Mouse (Mus musculus) intestine, embryonic 15.5 days (tissue): ENCODE results near the gene Pitpnc1. TPM values are rescaled to one million over a fixed set of nuclear protein-coding genes. Genes with fewer than 3 reads are reported as not detected.

ENCODE experiments used
- ATAC-seq: fragments of 200-750 bp; cut with Nextera tagmentation; 2 replicates; pipeline ENCODE4 v1.8.0; 2017; ENCODE audit warnings: moderate TSS enrichment, moderate library complexity
- H3K27ac ChIP-seq: fragments of 300-500 bp; sonication (generic); 2 replicates; pipeline ENCODE4 v1.5.1; 2015; ENCODE audit warnings: mild to moderate bottlenecking, inconsistent platforms
- H3K27me3 ChIP-seq: fragments of 300-500 bp; sonication (generic); replicated peaks from 2 replicates; pipeline ENCODE4 v1.6.1; 2015; ENCODE audit warnings: inconsistent platforms
- H3K36me3 ChIP-seq: fragments of 300-500 bp; sonication (generic); 2 replicates; pipeline ENCODE4 v1.6.1; 2015; ENCODE audit warnings: inconsistent platforms
- H3K4me1 ChIP-seq: fragments of 300-500 bp; sonication (generic); replicated peaks from 2 replicates; pipeline ENCODE4 v1.6.1; 2015; ENCODE audit warnings: inconsistent platforms
- H3K4me2 ChIP-seq: fragments of 300-500 bp; sonication (generic); replicated peaks from 2 replicates; pipeline ENCODE4 v1.6.1; 2015; ENCODE audit warnings: mild to moderate bottlenecking, inconsistent platforms
- H3K4me3 ChIP-seq: fragments of 300-500 bp; sonication (generic); replicated peaks from 2 replicates; pipeline ENCODE4 v1.5.1; 2015; ENCODE audit warnings: inconsistent platforms
- H3K9ac ChIP-seq: fragments of 300-500 bp; sonication (generic); 2 replicates; pipeline ENCODE4 v1.6.1; 2015; ENCODE audit warnings: inconsistent platforms
- H3K9me3 ChIP-seq: fragments of 300-500 bp; sonication (generic); 2 replicates; pipeline ENCODE4 v1.6.1; 2016; ENCODE audit warnings: inconsistent platforms
- WGBS: fragments of 180-500 bp; shearing (Covaris S2); methylation state at CpG from one replicate; pipeline ENCODE4 v1.1.7; 2015; 5-methylcytosine and 5-hydroxymethylcytosine counted together
- polyA plus RNA-seq: library from polyadenylated mRNA; unstranded; fragments of >200 nt; fragmentation: Nextera tagmentation; extraction: Ambion mirVana; gene quantifications from 2 replicates; pipeline ENCODE4 v1.2.1, GENCODE M21; 2015

The Pitpnc1 gene
- polyA plus RNA-seq, 1 experiment from 2014 or later = 14.2 TPM

DNA sequence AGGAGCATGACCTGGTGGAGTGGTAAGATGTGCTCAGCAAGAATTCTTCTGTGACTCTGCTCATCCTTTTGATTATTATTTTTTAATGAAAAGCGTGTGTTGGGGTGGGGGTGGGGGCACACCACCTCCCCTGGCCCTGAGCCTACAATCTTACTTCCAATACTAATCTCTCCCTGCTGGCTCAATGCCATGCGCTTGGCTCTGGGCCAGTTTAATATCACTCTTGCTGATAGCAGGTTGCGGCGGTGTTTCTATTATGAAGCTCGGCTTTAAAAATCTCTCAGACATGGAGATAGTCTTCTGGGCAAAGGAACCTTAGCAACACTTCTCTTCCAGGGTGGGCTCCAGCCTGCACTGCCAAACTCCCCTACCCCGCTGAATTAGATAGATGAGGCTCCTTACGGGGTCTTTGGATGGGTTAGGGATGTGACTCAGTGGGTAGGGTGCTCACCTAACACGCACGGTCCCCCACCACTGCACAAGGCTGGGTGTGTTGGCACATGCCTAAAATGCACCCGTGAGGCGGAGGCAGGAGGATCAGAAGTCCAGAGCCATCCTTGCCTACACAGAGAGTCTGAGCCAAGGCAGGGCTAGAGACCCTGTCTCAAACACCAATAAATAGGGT, 198.0 kb downstream of the Pitpnc1 start:
- no peak overlapping the region for H3K9ac ChIP-seq
- H3K27me3 ChIP-seq = no peaks in the 10 kb centered on the region
- H3K27ac ChIP-seq = no peak overlapping the region
- H3K36me3 ChIP-seq = no peaks in the 10 kb centered on the region
- H3K4me3 ChIP-seq = no peak overlapping the region
- peak; percentile 55 for ATAC-seq
- H3K4me1 ChIP-seq = peaks cover 14% of the 10 kb centered on the region
- H3K4me2 ChIP-seq = no peak overlapping the region
- WGBS = 57% methylated on average over 11 of the region's 11 CpGs
- no peaks in the 10 kb centered on the region; the same call in 1 of the 2 replicates for H3K9me3 ChIP-seq

DNA sequence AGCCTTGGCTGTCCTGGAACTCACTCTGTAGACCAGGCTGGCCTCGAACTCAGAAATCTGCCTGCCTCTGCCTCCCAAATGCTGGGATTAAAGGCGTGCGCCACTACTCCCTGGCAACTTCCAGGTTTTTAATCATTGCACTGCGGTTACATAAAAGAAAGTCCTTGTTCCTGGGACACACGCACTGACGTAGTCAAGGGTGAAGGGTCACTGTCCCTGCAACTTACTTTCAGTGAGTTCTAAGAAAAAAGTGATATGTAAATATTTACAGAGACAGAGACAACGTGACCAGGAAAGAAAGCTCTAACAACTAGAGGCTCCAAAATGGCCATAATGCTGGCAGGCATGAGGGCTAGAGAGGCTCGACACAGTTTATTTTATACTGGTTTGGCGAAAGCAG, 199.9 kb downstream of the Pitpnc1 start:
- Histone ChIP-seq H3K9me3 (no peaks in the 10 kb centered on the region; the same call in 1 of the 2 replicates), H3K36me3 (no peaks in the 10 kb centered on the region), H3K9ac (no peak overlapping the region), H3K27me3 (no peaks in the 10 kb centered on the region), H3K4me2 (no peak overlapping the region), H3K27ac (no peak overlapping the region), H3K4me1 (peaks cover 6% of the 10 kb centered on the region), H3K4me3 (no peak overlapping the region)
- 62% methylated on average over 9 of the region's 9 CpGs for WGBS
- ATAC-seq = no peak

DNA sequence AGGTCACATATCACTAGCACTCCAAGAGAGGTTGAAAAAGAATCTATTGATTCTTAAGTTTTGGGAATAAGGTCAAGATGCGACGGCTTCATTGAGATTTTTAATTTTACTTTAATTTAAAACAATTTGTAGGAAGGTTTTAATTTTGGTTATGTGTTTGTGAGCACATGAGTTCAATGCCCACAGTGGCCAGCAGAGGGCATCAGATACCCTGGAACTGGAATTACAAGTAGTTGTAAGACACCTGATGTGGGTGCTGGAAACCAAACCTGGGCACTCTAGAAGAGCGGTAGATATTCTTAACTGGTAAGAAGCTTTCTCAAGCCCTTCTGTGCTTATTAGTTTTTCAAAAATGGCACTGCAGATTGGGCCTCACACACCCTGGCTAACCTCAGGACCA, 203.0 kb downstream of the Pitpnc1 start:
- no peak overlapping the region for H3K9ac ChIP-seq
- no peaks in the 10 kb centered on the region; the same call in 1 of the 2 replicates for H3K9me3 ChIP-seq
- H3K4me1 ChIP-seq = peaks cover 4% of the 10 kb centered on the region
- H3K4me2 ChIP-seq = no peak overlapping the region
- no peak overlapping the region for H3K27ac ChIP-seq
- H3K4me3 ChIP-seq = no peak overlapping the region
- WGBS = 97% methylated on average over 3 of the region's 3 CpGs
- no peaks in the 10 kb centered on the region for H3K27me3 ChIP-seq
- no peaks in the 10 kb centered on the region for H3K36me3 ChIP-seq
- no peak for ATAC-seq

DNA sequence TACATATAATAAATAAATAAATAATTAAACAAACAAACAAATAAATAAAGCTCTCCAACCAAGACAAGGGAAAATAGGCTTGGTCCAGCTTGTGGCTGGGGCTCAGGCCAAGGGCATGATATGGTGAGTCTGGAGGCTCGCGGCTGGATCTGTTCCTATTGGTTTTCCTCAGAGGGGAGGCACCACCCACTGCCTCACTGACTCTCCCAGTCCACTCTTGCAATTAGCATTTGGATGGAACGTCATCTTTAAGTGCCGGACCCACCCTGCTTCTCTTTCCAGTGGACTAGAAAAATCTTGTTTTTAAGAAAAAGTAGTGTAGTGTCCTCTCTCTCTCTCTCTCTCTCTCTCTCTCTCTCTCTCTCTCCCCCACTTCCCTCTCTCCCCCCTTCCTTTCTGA, 204.6 kb downstream of the Pitpnc1 start:
- Histone ChIP-seq H3K36me3 (no peaks in the 10 kb centered on the region), H3K9me3 (no peaks in the 10 kb centered on the region; the same call in 1 of the 2 replicates), H3K27me3 (no peaks in the 10 kb centered on the region), H3K9ac (no peak overlapping the region), H3K4me1 (peaks cover 3% of the 10 kb centered on the region; the same call in 1 of the 2 replicates), H3K27ac (no peak overlapping the region), H3K4me2 (no peak overlapping the region), H3K4me3 (no peak overlapping the region)
- WGBS = 83% methylated on average over 4 of the region's 4 CpGs
- no peak for ATAC-seq

DNA sequence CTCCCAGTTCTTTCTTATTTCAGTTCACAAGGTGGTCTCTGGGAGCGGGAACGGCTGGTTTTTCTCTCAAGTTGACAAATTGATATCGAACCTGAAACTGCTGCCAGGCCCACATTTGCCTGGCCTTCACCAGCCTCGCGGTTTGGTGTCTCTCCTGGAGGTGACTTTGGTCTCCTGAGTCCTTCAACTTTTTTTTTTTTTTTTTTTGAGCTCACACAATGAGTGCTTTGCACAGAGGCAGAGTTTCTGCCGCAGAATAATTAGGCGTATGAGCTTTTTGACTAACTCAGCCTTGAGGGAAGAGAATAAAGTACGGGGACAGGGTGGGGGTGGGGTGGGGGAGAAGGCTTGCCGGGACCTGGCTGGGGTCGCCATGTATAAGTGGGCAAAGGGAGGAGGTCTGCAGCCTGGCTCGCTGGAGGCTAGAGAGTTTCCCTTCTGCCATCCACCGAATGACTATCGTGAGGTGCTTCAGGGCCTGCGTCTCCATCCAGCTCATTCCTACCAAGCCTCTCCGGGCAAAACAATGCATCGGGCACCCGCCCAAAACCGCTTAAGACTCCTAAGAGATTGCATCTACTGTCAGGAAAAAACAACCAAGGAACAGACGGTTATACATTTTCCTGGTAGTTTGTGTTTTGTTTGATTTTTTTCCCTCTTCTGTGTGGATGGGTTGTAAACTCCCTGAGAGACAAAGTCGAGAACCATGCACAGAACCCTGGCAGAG, 205.4 kb downstream of the Pitpnc1 start:
- no peaks in the 10 kb centered on the region for H3K27me3 ChIP-seq
- WGBS = 66% methylated on average over 20 of the region's 20 CpGs
- no peak overlapping the region for H3K9ac ChIP-seq
- no peak overlapping the region for H3K4me3 ChIP-seq
- no peak overlapping the region for H3K4me2 ChIP-seq
- H3K4me1 ChIP-seq = peaks cover 3% of the 10 kb centered on the region; the same call in 1 of the 2 replicates
- no peaks in the 10 kb centered on the region for H3K36me3 ChIP-seq
- no peak overlapping the region for H3K27ac ChIP-seq
- H3K9me3 ChIP-seq = no peaks in the 10 kb centered on the region; the same call in 1 of the 2 replicates
- ATAC-seq = no peak

DNA sequence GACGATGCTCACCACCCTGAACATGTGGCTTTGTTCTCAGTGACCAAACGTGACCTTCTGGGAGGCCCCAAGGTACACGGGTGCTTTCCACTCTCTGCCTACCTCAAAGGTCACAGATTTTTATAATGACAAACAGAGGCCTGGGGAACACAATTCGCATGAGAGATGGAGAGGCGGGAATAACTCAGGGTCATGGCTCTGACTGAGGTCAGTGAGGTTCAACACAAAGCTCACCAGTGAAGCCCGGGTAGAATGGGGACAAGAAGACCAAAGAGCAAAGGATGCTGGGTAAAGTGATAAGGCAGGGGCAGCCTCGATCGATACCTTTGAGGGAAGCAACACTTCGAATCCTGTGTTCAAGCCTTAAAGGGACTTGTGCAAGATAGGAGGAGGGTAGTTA, 206.7 kb downstream of the Pitpnc1 start:
- ATAC-seq = no peak
- no peaks in the 10 kb centered on the region; the same call in 1 of the 2 replicates for H3K9me3 ChIP-seq
- WGBS = 76% methylated on average over 9 of the region's 9 CpGs
- H3K27ac ChIP-seq = no peak overlapping the region
- H3K36me3 ChIP-seq = no peaks in the 10 kb centered on the region
- peaks cover 3% of the 10 kb centered on the region; the same call in 1 of the 2 replicates for H3K4me1 ChIP-seq
- H3K9ac ChIP-seq = no peak overlapping the region
- H3K4me3 ChIP-seq = no peak overlapping the region
- no peaks in the 10 kb centered on the region for H3K27me3 ChIP-seq
- H3K4me2 ChIP-seq = no peak overlapping the region

DNA sequence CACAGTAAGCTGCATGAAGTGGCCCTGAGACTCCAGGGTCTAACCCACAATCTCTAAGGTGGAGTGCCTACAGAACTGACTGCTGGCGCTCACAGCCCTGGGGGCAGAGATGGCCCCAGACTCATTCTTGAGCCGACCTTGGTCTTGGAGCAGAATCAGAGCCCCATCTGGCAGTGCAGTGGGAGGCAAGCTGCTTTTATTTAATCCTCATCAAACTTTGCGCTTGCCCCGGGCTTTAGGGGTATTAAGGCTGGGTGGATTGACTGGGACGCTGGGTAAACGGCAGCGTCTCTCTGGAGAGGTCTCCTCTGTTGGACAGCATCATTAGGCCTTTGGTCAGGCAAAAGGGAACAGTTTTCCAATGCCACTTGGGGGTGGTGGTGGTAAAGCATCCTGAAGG, 211.1 kb downstream of the Pitpnc1 start:
- Histone ChIP-seq H3K4me2 (no peak overlapping the region), H3K27me3 (no peaks in the 10 kb centered on the region), H3K4me1 (no peaks in the 10 kb centered on the region; the same call in 1 of the 2 replicates), H3K36me3 (no peaks in the 10 kb centered on the region), H3K9me3 (no peaks in the 10 kb centered on the region), H3K27ac (no peak overlapping the region), H3K4me3 (no peak overlapping the region), H3K9ac (no peak overlapping the region)
- 88% methylated on average over 7 of the region's 7 CpGs for WGBS
- ATAC-seq = no peak

DNA sequence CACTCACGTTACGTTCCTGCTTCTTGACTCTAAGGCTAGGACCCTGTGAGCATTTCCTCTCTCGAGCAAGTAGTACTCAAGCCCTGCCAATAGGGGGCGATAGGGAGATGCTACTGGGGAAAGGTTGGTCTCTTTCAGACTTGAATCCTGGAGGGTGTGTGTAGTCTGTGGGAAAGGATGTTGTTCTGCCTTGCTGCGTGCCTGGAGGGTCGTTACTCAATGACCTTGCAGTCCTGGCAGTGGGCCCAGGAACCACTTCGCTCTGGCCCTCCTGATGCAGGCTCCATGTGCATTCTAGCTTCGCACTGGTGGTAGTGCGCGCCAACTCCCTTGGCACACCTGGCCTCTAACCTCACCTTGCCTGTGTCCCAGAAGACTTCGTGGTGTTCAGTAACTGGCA, 215.3 kb downstream of the Pitpnc1 start:
- Histone ChIP-seq H3K36me3 (0 out of 2 replicates have a peak, but pooled peaks cover 6% of the 10 kb centered on the region), H3K4me1 (no peaks in the 10 kb centered on the region), H3K9ac (no peak overlapping the region), H3K27ac (no peak overlapping the region), H3K9me3 (no peaks in the 10 kb centered on the region), H3K27me3 (no peaks in the 10 kb centered on the region), H3K4me3 (no peak overlapping the region), H3K4me2 (no peak overlapping the region)
- ATAC-seq = peak; percentile 28; the same call in 1 of the 2 replicates
- 76% methylated on average over 11 of the region's 11 CpGs for WGBS

DNA sequence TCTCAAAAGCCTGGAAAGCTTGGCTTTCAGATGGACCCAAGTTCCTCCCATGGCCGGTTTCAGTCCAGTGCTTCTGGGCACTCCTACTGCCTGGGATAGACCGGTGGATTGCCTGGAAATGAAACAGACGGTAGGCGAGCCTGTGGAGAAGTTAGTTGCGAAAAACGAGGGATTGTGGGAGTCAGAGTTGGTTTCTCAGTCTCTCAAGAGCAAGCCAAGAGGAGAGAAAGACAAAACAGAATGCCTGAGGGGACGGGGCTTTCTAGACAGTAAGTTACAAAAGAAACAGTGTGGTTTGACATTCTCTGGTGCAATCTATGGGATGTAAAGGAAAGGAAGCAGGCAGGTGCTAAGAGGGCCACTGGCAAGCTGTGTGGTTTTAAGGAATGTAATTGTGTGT, 216.3 kb downstream of the Pitpnc1 start:
- H3K9ac ChIP-seq = no peak overlapping the region
- H3K27me3 ChIP-seq = no peaks in the 10 kb centered on the region
- no peaks in the 10 kb centered on the region for H3K9me3 ChIP-seq
- no peak for ATAC-seq
- no peaks in the 10 kb centered on the region for H3K4me1 ChIP-seq
- no peak overlapping the region for H3K4me3 ChIP-seq
- H3K4me2 ChIP-seq = no peak overlapping the region
- H3K27ac ChIP-seq = no peak overlapping the region
- H3K36me3 ChIP-seq = 0 out of 2 replicates have a peak, but pooled peaks cover 6% of the 10 kb centered on the region
- 83% methylated on average over 7 of the region's 7 CpGs for WGBS

DNA sequence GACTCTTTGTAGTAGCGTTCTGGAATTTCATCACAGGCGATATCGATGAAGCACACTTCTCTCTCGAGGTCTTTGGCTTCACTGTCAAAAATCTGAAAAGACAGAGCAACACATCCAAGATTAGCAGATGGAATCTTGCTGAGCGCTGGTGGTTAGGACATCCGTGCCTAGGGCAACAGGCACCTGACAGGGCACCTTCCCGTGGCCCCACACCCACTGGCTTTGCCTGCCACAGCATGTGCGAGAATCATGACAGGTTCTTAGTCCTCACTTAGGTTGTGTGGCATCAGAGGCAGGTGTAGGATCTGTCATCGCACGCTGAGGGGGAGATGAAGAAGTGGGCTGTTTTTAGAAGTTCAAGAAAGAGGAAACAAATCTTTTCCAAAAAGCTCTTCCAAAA, 218.5 kb downstream of the Pitpnc1 start:
- H3K4me1 ChIP-seq = no peaks in the 10 kb centered on the region
- no peak for ATAC-seq
- no peak overlapping the region for H3K27ac ChIP-seq

DNA sequence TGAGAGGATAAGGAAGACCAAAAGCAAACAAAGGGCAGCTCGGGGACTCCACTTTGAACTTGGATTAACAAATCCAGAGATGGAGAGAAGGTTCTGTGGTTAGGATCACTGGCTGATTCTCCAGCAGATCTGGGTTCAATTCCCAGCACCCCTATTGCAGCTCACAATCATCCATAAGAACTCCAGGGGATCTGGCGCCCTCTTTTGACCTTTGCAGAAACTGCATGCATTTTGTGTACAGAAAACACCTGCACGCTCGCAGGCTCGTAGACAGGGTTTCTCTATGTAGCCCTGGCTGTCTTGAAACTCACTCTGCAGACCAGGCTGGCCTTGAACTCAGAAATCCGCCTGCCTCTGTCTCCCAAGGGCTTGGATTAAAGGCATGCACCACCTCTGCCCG, 219.0 kb downstream of the Pitpnc1 start:
- Histone ChIP-seq H3K4me3 (no peak overlapping the region), H3K9me3 (no peaks in the 10 kb centered on the region), H3K4me2 (no peak overlapping the region), H3K27me3 (no peaks in the 10 kb centered on the region), H3K9ac (no peak overlapping the region), H3K4me1 (no peaks in the 10 kb centered on the region), H3K27ac (no peak overlapping the region), H3K36me3 (0 out of 2 replicates have a peak, but pooled peaks cover 6% of the 10 kb centered on the region)
- 83% methylated on average over 7 of the region's 7 CpGs for WGBS
- no peak for ATAC-seq

More for the DNA sequence above, 218.5 kb downstream of the Pitpnc1 start:
- no peaks in the 10 kb centered on the region for H3K27me3 ChIP-seq
- no peak overlapping the region for H3K4me3 ChIP-seq
- 0 out of 2 replicates have a peak, but pooled peaks cover 6% of the 10 kb centered on the region for H3K36me3 ChIP-seq
- no peak overlapping the region for H3K4me2 ChIP-seq
- H3K9ac ChIP-seq = no peak overlapping the region
- WGBS = 84% methylated on average over 10 of the region's 10 CpGs
- H3K9me3 ChIP-seq = no peaks in the 10 kb centered on the region

DNA sequence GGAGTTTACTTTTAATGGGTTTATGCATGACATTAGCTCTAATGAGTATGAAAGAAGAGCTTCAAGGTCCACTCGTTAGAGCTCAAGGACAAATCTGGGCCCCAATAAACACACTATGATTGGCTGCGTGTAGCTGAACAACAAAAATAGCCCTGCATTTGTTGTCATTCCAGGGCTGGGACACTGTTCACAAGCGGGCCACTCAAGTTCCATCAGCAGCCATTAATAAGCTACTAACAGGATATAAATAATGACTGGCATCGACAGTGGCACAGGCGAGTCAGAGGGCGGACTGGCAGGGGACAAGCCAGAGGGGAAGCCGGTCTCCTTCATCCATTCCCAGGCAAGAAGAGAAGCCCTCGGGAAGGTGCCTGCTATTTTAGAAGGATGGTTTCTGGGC, 219.6 kb downstream of the Pitpnc1 start:
- no peak for ATAC-seq
- no peaks in the 10 kb centered on the region for H3K4me1 ChIP-seq
- no peak overlapping the region for H3K4me3 ChIP-seq
- no peaks in the 10 kb centered on the region for H3K9me3 ChIP-seq
- H3K27ac ChIP-seq = no peak overlapping the region
- H3K4me2 ChIP-seq = no peak overlapping the region
- no peaks in the 10 kb centered on the region for H3K27me3 ChIP-seq
- no peak overlapping the region for H3K9ac ChIP-seq
- WGBS = 93% methylated on average over 8 of the region's 8 CpGs
- 0 out of 2 replicates have a peak, but pooled peaks cover 6% of the 10 kb centered on the region for H3K36me3 ChIP-seq
